Mouse (Mus musculus): ENCODE measurements around the gene Slc22a4. TPM values are rescaled to one million over a fixed set of nuclear protein-coding genes. Genes with fewer than 3 reads are reported as not detected.

Gene Slc22a4
- total and polyA plus RNA-seq, 2 experiments from 2014 or later: 7.2 TPM

DNA sequence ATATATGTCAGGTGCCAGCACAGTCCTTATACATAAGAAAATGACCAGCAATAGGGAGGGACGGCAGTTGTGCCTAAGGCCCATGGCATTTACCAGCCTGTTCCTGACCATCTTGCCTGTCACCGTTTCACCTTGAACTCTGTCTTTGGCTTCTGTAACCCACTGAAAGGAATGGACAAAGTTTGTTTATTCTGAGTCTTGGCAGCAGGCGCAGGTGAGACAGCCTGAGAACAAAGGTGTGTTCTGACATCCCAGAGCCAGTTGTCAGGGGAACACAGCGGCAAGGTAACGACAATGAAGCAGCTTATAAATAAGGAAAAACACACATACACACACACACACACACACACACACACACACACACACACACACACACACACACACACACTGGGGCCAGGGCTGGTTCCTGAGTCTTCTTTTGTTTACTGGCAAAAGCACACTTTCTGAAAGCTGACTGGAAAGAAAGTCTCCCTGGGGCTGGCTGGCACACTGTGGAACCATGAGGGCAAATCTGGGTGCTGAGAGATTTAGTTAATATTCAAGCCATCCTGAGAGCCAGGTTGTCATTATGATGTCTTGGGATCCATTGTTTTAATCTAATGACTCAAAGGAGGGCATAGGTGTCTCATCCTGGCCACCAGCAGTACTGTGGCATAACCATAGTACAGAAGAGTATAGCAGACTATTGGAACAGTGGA lies 6.3 kb downstream of the Slc22a4 start:
- Histone ChIP-seq H3K27ac (no peak overlapping the region), H3K4me2 (ENCODE audit: low read depth, low read length) (no peak overlapping the region), H3K9ac (replicated peaks; ENCODE audit: low read length) (no peak overlapping the region), H3K27me3 (ENCODE audit: insufficient read depth, low read length) (no peaks in the 10 kb centered on the region), H3K4me3 (ENCODE audit: low read length) (no peak overlapping the region), H3K36me3 (ENCODE audit: insufficient read depth, low read length) (no peaks in the 10 kb centered on the region), H3K9me3 (ENCODE audit: low read length) (no peaks in the 10 kb centered on the region), H3K4me1 (ENCODE audit: insufficient read depth, low read length) (0 out of 2 replicates have a peak, but pooled peaks cover 3% of the 10 kb centered on the region)
- WGBS: 82% methylated on average over 5 of the region's 5 CpGs
- TF ChIP-seq CTCF (IDR thresholded peaks at IDR 0.05; ENCODE audit: low read depth): no peak
- DNase-seq (ENCODE audit: low spot score) (no peak), ATAC-seq (no peak)

DNA sequence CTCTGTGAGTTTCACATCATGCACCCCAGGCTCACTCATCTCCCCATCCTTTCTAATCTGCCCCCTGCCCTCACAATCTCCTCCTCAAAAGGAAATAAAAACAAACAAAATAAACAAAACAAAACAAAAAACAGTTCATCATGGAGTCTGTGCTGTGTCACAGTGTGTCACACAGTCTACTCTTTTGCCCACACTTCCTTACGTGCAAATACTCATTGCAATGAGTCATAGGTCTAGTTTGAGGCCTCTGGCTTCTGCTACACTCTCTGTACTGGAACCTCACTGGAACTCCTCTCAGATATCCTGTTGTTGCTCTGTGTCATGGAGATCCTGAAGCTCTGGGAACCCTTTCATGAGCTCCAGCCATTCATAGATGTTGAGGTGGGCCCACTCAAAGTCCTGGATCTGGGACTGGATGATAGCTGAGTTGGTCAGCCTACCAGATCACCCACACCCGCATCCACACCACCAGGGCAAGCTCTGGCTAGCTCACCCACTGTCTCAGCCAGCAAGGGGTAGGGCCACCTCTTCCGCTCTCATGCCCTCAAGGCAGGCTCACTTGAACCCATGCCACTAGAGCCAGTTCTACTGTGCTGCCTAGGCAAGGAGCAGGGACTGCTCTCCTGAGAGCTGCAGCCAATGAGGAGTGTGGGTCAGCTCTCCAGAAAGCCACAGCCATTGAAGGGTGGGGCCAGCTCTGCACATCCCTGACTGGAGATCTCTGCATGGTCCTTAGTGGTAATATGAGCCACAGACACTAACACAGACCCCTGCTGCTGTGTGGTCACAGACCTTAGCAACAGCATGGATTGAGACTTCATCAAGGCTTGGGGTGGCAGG lies 8.8 kb downstream of the Slc22a4 start:
- no peak overlapping the region for H3K4me3 ChIP-seq (ENCODE audit: low read length)
- H3K27me3 ChIP-seq (ENCODE audit: insufficient read depth, low read length): no peaks in the 10 kb centered on the region
- no peak overlapping the region for H3K9ac ChIP-seq (replicated peaks; ENCODE audit: low read length)
- ATAC-seq: no peak
- H3K4me1 ChIP-seq (ENCODE audit: insufficient read depth, low read length): no peaks in the 10 kb centered on the region
- no peaks in the 10 kb centered on the region for H3K36me3 ChIP-seq (ENCODE audit: insufficient read depth, low read length)
- H3K27ac ChIP-seq: no peak overlapping the region
- no peak for TF ChIP-seq CTCF (IDR thresholded peaks at IDR 0.05; ENCODE audit: low read depth)
- no peak overlapping the region for H3K4me2 ChIP-seq (ENCODE audit: low read depth, low read length)
- DNase-seq (ENCODE audit: low spot score): no peak
- 84% methylated on average over 3 of the region's 3 CpGs for WGBS
- H3K9me3 ChIP-seq (ENCODE audit: low read length): no peaks in the 10 kb centered on the region

DNA sequence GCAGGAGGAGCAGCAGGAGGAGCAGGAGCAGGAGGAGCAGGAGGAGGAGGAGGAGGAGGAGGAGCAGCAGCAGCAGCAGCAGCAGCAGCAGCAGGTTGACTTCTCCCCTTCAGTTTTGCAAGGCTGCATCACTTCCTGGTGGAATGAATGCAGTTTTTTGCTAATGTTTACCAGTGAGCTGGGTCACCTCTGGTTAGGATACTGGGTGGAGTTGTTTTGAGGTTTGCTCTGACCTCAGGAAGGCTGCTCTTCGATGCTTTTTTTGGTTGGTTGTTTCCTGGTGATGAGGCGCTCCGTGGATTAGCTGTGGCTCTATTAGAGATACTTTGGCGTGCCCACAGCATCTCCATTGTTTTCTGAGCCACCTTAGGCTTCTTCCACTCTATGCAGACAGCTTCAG lies 10.3 kb downstream of the Slc22a4 start:
- no peaks in the 10 kb centered on the region for H3K36me3 ChIP-seq (ENCODE audit: insufficient read depth, low read length)
- 82% methylated on average over 4 of the region's 4 CpGs for WGBS
- H3K9me3 ChIP-seq (ENCODE audit: low read length): no peaks in the 10 kb centered on the region
- no peaks in the 10 kb centered on the region for H3K27me3 ChIP-seq (ENCODE audit: insufficient read depth, low read length)
- H3K27ac ChIP-seq: no peak overlapping the region
- H3K4me2 ChIP-seq (ENCODE audit: low read depth, low read length): no peak overlapping the region
- no peak for ATAC-seq
- no peak for TF ChIP-seq CTCF (IDR thresholded peaks at IDR 0.05; ENCODE audit: low read depth)
- DNase-seq (ENCODE audit: low spot score): no peak
- H3K4me3 ChIP-seq (ENCODE audit: low read length): no peak overlapping the region
- no peak overlapping the region for H3K9ac ChIP-seq (replicated peaks; ENCODE audit: low read length)
- no peaks in the 10 kb centered on the region for H3K4me1 ChIP-seq (ENCODE audit: insufficient read depth, low read length)

DNA sequence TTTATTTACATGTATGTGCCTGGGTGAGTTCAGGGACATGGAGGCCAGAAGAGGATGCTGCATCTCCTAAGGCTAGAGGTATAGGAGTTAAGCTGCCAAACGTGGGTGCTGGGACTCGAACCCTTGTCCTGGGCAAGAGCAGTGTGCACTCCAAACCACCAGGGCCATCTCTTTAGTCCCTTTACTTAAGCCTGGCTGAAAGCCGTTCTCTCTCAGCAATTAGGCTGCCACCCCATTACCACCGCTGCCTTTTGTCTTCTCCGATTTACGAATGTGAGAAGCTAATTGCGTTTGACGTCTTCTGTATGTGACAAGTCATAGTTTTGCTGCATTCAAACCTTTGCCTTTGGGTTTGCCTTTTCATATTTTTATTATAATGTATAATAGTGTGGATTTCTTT lies 11.8 kb downstream of the Slc22a4 start:
- H3K4me3 ChIP-seq (ENCODE audit: low read length): no peak overlapping the region
- ATAC-seq (no peak), DNase-seq (ENCODE audit: low spot score) (no peak)
- H3K36me3 ChIP-seq (ENCODE audit: insufficient read depth, low read length): no peaks in the 10 kb centered on the region
- 67% methylated on average over 8 of the region's 8 CpGs for WGBS
- H3K27me3 ChIP-seq (ENCODE audit: insufficient read depth, low read length): no peaks in the 10 kb centered on the region
- no peaks in the 10 kb centered on the region for H3K9me3 ChIP-seq (ENCODE audit: low read length)
- H3K4me2 ChIP-seq (ENCODE audit: low read depth, low read length): no peak overlapping the region
- H3K9ac ChIP-seq (replicated peaks; ENCODE audit: low read length): no peak overlapping the region
- H3K4me1 ChIP-seq (ENCODE audit: insufficient read depth, low read length): no peaks in the 10 kb centered on the region
- no peak for TF ChIP-seq CTCF (IDR thresholded peaks at IDR 0.05; ENCODE audit: low read depth)
- no peak overlapping the region for H3K27ac ChIP-seq

DNA sequence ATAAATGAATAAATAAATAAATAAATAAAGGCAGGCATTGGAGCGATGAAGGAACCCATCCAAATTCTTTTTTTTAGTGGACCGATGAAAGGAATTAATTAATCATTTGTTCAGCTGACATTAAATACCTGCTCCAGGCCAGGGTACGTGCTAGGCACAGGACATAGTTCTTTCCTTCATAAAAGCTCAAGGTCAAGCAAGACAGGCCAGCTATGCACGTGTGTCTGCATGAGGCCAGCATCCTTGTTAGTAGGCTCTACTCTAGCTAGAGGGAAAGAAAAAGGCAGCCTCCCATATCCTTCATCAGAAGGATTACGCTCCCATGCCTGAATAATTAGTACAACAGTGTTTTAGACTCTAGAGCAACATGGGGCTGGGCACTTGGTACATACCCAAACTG lies 14.9 kb downstream of the Slc22a4 start:
- H3K27ac ChIP-seq: no peak overlapping the region
- no peaks in the 10 kb centered on the region for H3K9me3 ChIP-seq (ENCODE audit: low read length)
- H3K4me3 ChIP-seq (ENCODE audit: low read length): no peak overlapping the region
- no peak overlapping the region for H3K4me2 ChIP-seq (ENCODE audit: low read depth, low read length)
- no peak for TF ChIP-seq CTCF (IDR thresholded peaks at IDR 0.05; ENCODE audit: low read depth)
- ATAC-seq: no peak
- no peaks in the 10 kb centered on the region for H3K27me3 ChIP-seq (ENCODE audit: insufficient read depth, low read length)
- WGBS: 85% methylated on average over 5 of the region's 5 CpGs
- DNase-seq (ENCODE audit: low spot score): no peak
- H3K9ac ChIP-seq (replicated peaks; ENCODE audit: low read length): no peak overlapping the region
- H3K36me3 ChIP-seq (ENCODE audit: insufficient read depth, low read length): no peaks in the 10 kb centered on the region
- H3K4me1 ChIP-seq (ENCODE audit: insufficient read depth, low read length): no peaks in the 10 kb centered on the region

DNA sequence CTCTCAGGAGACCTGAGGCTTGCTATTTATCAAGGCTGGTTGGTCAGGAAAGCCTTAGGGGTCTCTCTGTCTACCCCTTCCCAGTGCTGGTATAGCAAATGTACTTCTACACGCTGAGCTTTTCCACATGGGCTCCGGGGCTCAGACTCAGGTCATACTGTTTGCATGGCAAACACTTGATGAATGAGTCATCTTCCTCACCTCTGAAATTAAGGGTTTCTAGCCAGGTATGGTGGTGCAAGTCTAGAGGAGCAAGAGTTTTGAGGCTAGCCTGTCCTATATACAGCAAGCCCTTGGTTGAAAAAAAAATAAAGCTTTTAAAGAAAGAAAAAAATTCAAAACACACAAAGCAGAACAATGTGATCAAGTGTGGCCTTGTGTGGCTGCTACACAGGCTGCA lies 16.6 kb downstream of the Slc22a4 start:
- no peak overlapping the region for H3K4me3 ChIP-seq (ENCODE audit: low read length)
- no peak overlapping the region for H3K27ac ChIP-seq
- no peaks in the 10 kb centered on the region for H3K9me3 ChIP-seq (ENCODE audit: low read length)
- no peak for DNase-seq (ENCODE audit: low spot score)
- ATAC-seq: no peak
- WGBS: 89% methylated on average over 2 of the region's 2 CpGs
- H3K27me3 ChIP-seq (ENCODE audit: insufficient read depth, low read length): no peaks in the 10 kb centered on the region
- no peak overlapping the region for H3K4me2 ChIP-seq (ENCODE audit: low read depth, low read length)
- no peak overlapping the region for H3K9ac ChIP-seq (replicated peaks; ENCODE audit: low read length)
- H3K4me1 ChIP-seq (ENCODE audit: insufficient read depth, low read length): no peaks in the 10 kb centered on the region
- no peak for TF ChIP-seq CTCF (IDR thresholded peaks at IDR 0.05; ENCODE audit: low read depth)
- no peaks in the 10 kb centered on the region for H3K36me3 ChIP-seq (ENCODE audit: insufficient read depth, low read length)
